Mouse (Mus musculus): ENCODE results near the gene Gm14569. TPM values are rescaled to one million over a fixed set of nuclear protein-coding genes. Genes with fewer than 3 reads are reported as not detected.

Gm14569 gene
- not detected in 2 replicates for polyA plus RNA-seq (2015; fragmentation: Nextera tagmentation; extraction: Ambion mirVana)

- no peak within 1 kb of the TSS for H3K9ac ChIP-seq
- 80% methylated on average over 4 of the region's 4 CpGs for WGBS
- no peaks in the 10 kb centered on the region for H3K4me1 ChIP-seq
- ATAC-seq (ENCODE audit: extremely low read depth, insufficient number of reproducible peaks, low FRiP score, low TSS enrichment), result no peak
- H3K4me3 ChIP-seq, result no peak within 1 kb of the TSS
- no peaks in the 10 kb centered on the region for H3K9me3 ChIP-seq
- no peaks in the 10 kb centered on the region for H3K36me3 ChIP-seq
- H3K4me2 ChIP-seq, result no peak within 1 kb of the TSS
- H3K27me3 ChIP-seq (replicated peaks), result no peaks in the 10 kb centered on the region
- no peak within 1 kb of the TSS for H3K27ac ChIP-seq (replicated peaks)
Observed at GRCm38 (mm10) chrX:36491730-36492129, at the start of gene Gm14569. Gm14569 (minus strand) TSS chrX:36491830.

DNA sequence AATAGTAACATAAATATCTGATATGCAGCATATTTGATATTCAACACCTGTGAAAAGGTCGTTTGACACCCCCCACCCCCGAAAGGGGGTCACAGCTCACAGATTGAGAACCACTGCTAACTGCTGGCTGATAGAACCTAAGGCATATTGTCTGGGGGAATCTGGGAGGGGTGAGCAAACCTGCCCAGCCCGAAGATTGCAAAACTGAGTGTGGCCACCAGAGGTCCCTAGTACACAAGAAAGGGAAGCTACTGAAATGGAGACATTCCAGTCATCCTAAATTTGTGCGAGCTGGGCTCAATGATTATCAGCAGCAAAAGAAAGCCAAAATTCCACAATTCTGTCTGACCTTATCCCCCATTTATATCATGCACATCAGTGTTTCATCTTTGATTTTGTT lies 42.9 kb upstream of the Gm14569 start:
- Histone ChIP-seq H3K36me3 (no peaks in the 10 kb centered on the region), H3K27me3 (replicated peaks) (no peaks in the 10 kb centered on the region), H3K4me3 (no peak overlapping the region), H3K4me2 (no peak overlapping the region), H3K9ac (no peak overlapping the region), H3K9me3 (no peaks in the 10 kb centered on the region), H3K27ac (replicated peaks) (no peak overlapping the region), H3K4me1 (no peaks in the 10 kb centered on the region)
- WGBS, result 1% methylated on average over 4 of the region's 4 CpGs
- ATAC-seq (ENCODE audit: extremely low read depth, insufficient number of reproducible peaks, low FRiP score, low TSS enrichment), result no peak

- H3K27ac ChIP-seq (replicated peaks), result no peak overlapping the region
- no peaks in the 10 kb centered on the region for H3K27me3 ChIP-seq (replicated peaks)
- ATAC-seq (ENCODE audit: extremely low read depth, insufficient number of reproducible peaks, low FRiP score, low TSS enrichment), result no peak
- no peak overlapping the region for H3K4me2 ChIP-seq
- no peaks in the 10 kb centered on the region for H3K4me1 ChIP-seq
- no peaks in the 10 kb centered on the region for H3K9me3 ChIP-seq
- WGBS, result 68% methylated on average over 4 of the region's 4 CpGs
- H3K9ac ChIP-seq, result no peak overlapping the region
- no peak overlapping the region for H3K4me3 ChIP-seq
- H3K36me3 ChIP-seq, result no peaks in the 10 kb centered on the region
Observed at GRCm38 (mm10) chrX:36533744-36534143, 42.1 kb upstream of the Gm14569 start.

GRCm38 (mm10) chrX:36530251-36530650 lies 38.6 kb upstream of the Gm14569 start:
- Histone ChIP-seq H3K4me3 (no peak overlapping the region), H3K4me1 (no peaks in the 10 kb centered on the region), H3K27me3 (replicated peaks) (no peaks in the 10 kb centered on the region), H3K27ac (replicated peaks) (no peak overlapping the region), H3K9me3 (no peaks in the 10 kb centered on the region), H3K4me2 (no peak overlapping the region), H3K9ac (no peak overlapping the region), H3K36me3 (no peaks in the 10 kb centered on the region)
- ATAC-seq (ENCODE audit: extremely low read depth, insufficient number of reproducible peaks, low FRiP score, low TSS enrichment), result no peak
- 62% methylated on average over 5 of the region's 5 CpGs for WGBS

- WGBS, result 56% methylated on average over 5 of the region's 5 CpGs
Observed at GRCm38 (mm10) chrX:36523729-36524128, 32.1 kb upstream of the Gm14569 start.

DNA sequence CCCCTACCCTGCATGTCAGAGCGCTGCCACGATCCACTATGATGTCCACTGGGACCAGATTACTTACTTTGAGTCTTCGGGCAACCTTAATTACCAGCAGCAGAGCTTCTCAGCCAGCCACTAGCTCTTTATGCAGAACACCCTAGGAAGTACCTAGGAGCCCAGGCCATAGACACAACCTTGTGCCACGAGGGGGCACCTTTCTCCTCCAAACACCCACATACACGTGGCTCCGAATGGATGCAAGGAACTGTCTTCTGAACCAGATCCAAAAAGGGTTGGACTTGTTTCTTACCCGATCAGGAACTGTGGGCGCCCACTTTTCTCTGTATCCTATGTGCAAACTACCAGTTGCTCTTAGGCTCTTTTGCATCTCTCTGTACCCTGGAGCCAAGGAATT lies 22.1 kb upstream of the Gm14569 start:
- H3K4me3 ChIP-seq, result no peak overlapping the region
- no peaks in the 10 kb centered on the region for H3K4me1 ChIP-seq
- H3K27ac ChIP-seq (replicated peaks), result no peak overlapping the region
- H3K9me3 ChIP-seq, result no peaks in the 10 kb centered on the region
- ATAC-seq (ENCODE audit: extremely low read depth, insufficient number of reproducible peaks, low FRiP score, low TSS enrichment), result no peak
- no peak overlapping the region for H3K9ac ChIP-seq
- H3K4me2 ChIP-seq, result no peak overlapping the region
- no peaks in the 10 kb centered on the region for H3K36me3 ChIP-seq
- 35% methylated on average over 8 of the region's 8 CpGs for WGBS
- no peaks in the 10 kb centered on the region for H3K27me3 ChIP-seq (replicated peaks)

More at GRCm38 (mm10) chrX:36523729-36524128, 32.1 kb upstream of the Gm14569 start:
- Histone ChIP-seq H3K4me2 (no peak overlapping the region), H3K36me3 (no peaks in the 10 kb centered on the region), H3K27ac (replicated peaks) (no peak overlapping the region), H3K4me1 (no peaks in the 10 kb centered on the region), H3K9ac (no peak overlapping the region), H3K9me3 (no peaks in the 10 kb centered on the region), H3K27me3 (replicated peaks) (no peaks in the 10 kb centered on the region), H3K4me3 (no peak overlapping the region)
- no peak for ATAC-seq (ENCODE audit: extremely low read depth, insufficient number of reproducible peaks, low FRiP score, low TSS enrichment)

DNA sequence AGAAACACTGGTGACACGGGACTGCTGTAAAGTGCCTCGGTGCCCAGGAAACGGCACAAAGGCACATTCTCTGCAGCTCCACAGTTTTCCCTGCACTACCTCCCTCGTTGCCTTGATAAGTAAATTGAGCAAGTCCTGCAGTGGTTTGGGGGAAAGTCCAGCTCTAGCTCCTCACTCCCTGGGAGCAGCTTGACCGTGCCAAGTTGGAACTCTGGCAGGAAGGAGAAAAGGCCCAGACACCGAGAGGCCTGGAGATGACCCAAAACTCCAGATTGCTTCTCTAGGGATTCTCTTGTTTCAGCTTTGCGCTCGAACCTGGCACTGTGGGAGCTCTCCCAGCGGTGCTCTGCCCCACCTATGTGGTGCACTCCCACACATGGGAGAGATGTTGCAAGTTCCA lies 21.6 kb upstream of the Gm14569 start:
- Histone ChIP-seq H3K27ac (replicated peaks) (no peak overlapping the region), H3K4me2 (no peak overlapping the region), H3K4me3 (no peak overlapping the region), H3K36me3 (no peaks in the 10 kb centered on the region), H3K9me3 (no peaks in the 10 kb centered on the region), H3K9ac (no peak overlapping the region), H3K4me1 (no peaks in the 10 kb centered on the region), H3K27me3 (replicated peaks) (no peaks in the 10 kb centered on the region)
- 55% methylated on average over 9 of the region's 9 CpGs for WGBS
- no peak for ATAC-seq (ENCODE audit: extremely low read depth, insufficient number of reproducible peaks, low FRiP score, low TSS enrichment)

DNA sequence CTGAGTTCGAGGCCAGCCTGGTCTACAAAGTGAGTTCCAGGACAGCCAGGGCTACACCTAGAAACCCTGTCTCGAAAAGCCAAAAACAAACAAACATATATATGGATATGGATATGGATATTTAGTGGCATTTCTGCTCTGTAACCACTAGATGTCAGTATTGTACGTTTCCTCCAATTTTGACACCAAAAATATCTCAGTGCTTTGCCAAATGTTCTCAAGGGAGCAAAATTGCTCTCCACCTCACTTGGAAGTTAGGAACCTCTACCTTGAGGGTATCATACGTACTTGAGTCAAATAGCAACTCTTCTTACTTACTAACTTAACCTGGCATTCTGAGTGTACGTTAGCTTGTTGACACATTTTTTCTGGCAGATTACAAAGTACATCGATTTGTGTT lies 15.2 kb upstream of the Gm14569 start:
- no peak overlapping the region for H3K4me2 ChIP-seq
- WGBS, result 51% methylated on average over 6 of the region's 6 CpGs
- H3K36me3 ChIP-seq, result no peaks in the 10 kb centered on the region
- H3K4me1 ChIP-seq, result no peaks in the 10 kb centered on the region
- H3K9me3 ChIP-seq, result no peaks in the 10 kb centered on the region
- H3K4me3 ChIP-seq, result no peak overlapping the region
- ATAC-seq (ENCODE audit: extremely low read depth, insufficient number of reproducible peaks, low FRiP score, low TSS enrichment), result no peak
- no peak overlapping the region for H3K27ac ChIP-seq (replicated peaks)
- no peaks in the 10 kb centered on the region for H3K27me3 ChIP-seq (replicated peaks)
- no peak overlapping the region for H3K9ac ChIP-seq

GRCm38 (mm10) chrX:36489506-36489905 lies 2.1 kb downstream of the Gm14569 start:
- WGBS, result 15% methylated on average over 3 of the region's 3 CpGs
- no peaks in the 10 kb centered on the region for H3K9me3 ChIP-seq
- H3K4me3 ChIP-seq, result no peak overlapping the region
- no peak for ATAC-seq (ENCODE audit: extremely low read depth, insufficient number of reproducible peaks, low FRiP score, low TSS enrichment)
- no peaks in the 10 kb centered on the region for H3K27me3 ChIP-seq (replicated peaks)
- H3K9ac ChIP-seq, result no peak overlapping the region
- no peak overlapping the region for H3K4me2 ChIP-seq
- no peaks in the 10 kb centered on the region for H3K36me3 ChIP-seq
- H3K27ac ChIP-seq (replicated peaks), result no peak overlapping the region
- no peaks in the 10 kb centered on the region for H3K4me1 ChIP-seq

- Histone ChIP-seq H3K4me1 (no peaks in the 10 kb centered on the region), H3K27ac (replicated peaks) (no peak overlapping the region), H3K27me3 (replicated peaks) (no peaks in the 10 kb centered on the region), H3K4me3 (no peak overlapping the region), H3K36me3 (no peaks in the 10 kb centered on the region), H3K9me3 (no peaks in the 10 kb centered on the region), H3K9ac (no peak overlapping the region), H3K4me2 (no peak overlapping the region)
- no peak for ATAC-seq (ENCODE audit: extremely low read depth, insufficient number of reproducible peaks, low FRiP score, low TSS enrichment)
- 35% methylated on average over 7 of the region's 7 CpGs for WGBS
Observed at GRCm38 (mm10) chrX:36487996-36488395, 3.6 kb downstream of the Gm14569 start.

DNA sequence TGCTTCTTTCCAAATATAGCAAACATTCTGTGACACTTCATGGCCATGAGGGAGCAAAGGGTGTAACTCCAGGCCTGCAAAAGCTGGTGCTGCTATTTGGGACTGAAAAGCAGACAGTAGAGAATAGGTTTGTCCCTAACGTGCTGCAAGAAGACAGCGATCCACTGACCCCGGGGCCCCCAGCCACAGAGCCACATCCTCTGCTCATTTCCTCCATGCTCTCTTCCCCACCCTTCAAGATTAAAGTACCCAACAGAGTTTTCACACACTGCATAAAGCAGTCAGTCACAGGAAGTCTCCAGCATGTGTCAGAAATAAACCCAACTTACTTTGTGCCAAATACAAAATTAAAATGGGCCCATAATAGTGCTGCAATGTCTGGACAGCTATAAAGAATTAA lies 16.8 kb downstream of the Gm14569 start:
- no peak overlapping the region for H3K27ac ChIP-seq (replicated peaks)
- 66% methylated on average over 3 of the region's 3 CpGs for WGBS

DNA sequence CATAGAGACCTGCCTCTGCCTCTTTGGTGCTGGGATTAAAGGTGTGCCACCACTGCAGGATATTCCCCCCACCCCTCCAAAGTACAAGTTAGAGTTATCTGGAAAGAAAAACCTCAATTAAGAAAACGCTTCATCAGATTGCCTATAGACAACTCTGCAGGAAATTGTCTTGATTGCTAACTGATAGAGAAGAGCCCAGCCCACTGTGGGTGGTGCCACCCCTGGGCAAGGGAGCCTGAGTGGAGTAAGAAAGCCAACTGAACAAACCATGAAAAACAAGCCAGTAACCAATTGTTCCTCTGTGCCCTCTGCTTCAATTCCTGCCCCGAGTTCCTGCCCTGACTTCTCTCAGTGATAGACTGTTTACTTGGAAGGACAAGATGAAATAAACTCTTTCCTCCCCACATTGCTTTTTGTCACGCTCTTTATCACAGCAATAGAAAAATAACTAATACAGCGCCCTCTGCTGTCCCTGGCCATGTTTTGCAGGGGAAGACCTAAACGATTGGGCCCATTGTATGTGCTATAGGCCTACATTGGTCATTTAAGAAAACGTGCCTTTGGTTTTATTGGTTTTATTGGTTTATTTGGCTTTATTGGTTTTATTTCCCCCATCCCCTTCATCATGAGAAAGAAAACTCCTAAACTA lies 17.4 kb downstream of the Gm14569 start:
- no peak overlapping the region for H3K27ac ChIP-seq (replicated peaks)
- H3K4me1 ChIP-seq, result no peaks in the 10 kb centered on the region
- H3K9ac ChIP-seq, result no peak overlapping the region
- no peaks in the 10 kb centered on the region for H3K9me3 ChIP-seq
- H3K4me3 ChIP-seq, result no peak overlapping the region
- no peak for ATAC-seq (ENCODE audit: extremely low read depth, insufficient number of reproducible peaks, low FRiP score, low TSS enrichment)
- no peaks in the 10 kb centered on the region for H3K36me3 ChIP-seq
- no peaks in the 10 kb centered on the region for H3K27me3 ChIP-seq (replicated peaks)
- WGBS, result 53% methylated on average over 6 of the region's 6 CpGs
- H3K4me2 ChIP-seq, result no peak overlapping the region

More for the DNA sequence above, 16.8 kb downstream of the Gm14569 start:
- Histone ChIP-seq H3K9ac (no peak overlapping the region), H3K4me3 (no peak overlapping the region), H3K9me3 (no peaks in the 10 kb centered on the region), H3K4me1 (no peaks in the 10 kb centered on the region), H3K4me2 (no peak overlapping the region), H3K27me3 (replicated peaks) (no peaks in the 10 kb centered on the region), H3K36me3 (no peaks in the 10 kb centered on the region)
- ATAC-seq (ENCODE audit: extremely low read depth, insufficient number of reproducible peaks, low FRiP score, low TSS enrichment), result no peak
